Mouse (Mus musculus): ENCODE measurements at regions not wholly inside any gene's neighbourhood (a gene's known extent, or its start where the extent isn't known, plus 50 kb on each side); places are given as distances from the start of the nearest gene placed in this dataset.

GRCm38 (mm10) chr12:35724132-35724531 lies 189.3 kb upstream of the Ahr start:
- ATAC-seq (ENCODE audit: low TSS enrichment): no peak

GRCm38 (mm10) chr12:35712671-35713070 lies 177.8 kb upstream of the Ahr start:
- no peak for ATAC-seq (ENCODE audit: low TSS enrichment)

- ATAC-seq (ENCODE audit: low TSS enrichment): no peak
Observed at GRCm38 (mm10) chr12:35711549-35712070, 176.8 kb upstream of the Ahr start.

- no peak for ATAC-seq (ENCODE audit: low TSS enrichment)
Observed at GRCm38 (mm10) chr12:35710323-35710722, 175.5 kb upstream of the Ahr start.

GRCm38 (mm10) chr12:35703479-35703878 lies 168.6 kb upstream of the Ahr start:
- no peak for ATAC-seq (ENCODE audit: low TSS enrichment)

GRCm38 (mm10) chr12:35702674-35703073 lies 167.8 kb upstream of the Ahr start:
- no peak for ATAC-seq (ENCODE audit: low TSS enrichment)

- no peak for ATAC-seq (ENCODE audit: low TSS enrichment)
Observed at GRCm38 (mm10) chr12:35694253-35694652, 159.4 kb upstream of the Ahr start.

- ATAC-seq (ENCODE audit: low TSS enrichment): no peak
Observed at GRCm38 (mm10) chr12:35690914-35691313, 156.1 kb upstream of the Ahr start.

- no peak for ATAC-seq (ENCODE audit: low TSS enrichment)
Observed at GRCm38 (mm10) chr12:35686231-35686630, 151.4 kb upstream of the Ahr start.

- ATAC-seq (ENCODE audit: low TSS enrichment): no peak
Observed at GRCm38 (mm10) chr12:35685189-35685588, 150.4 kb upstream of the Ahr start.

- no peak for ATAC-seq (ENCODE audit: low TSS enrichment)
Observed at GRCm38 (mm10) chr12:35681864-35682449, 147.1 kb upstream of the Ahr start.

GRCm38 (mm10) chr12:35679903-35680302 lies 145.1 kb upstream of the Ahr start:
- ATAC-seq (ENCODE audit: low TSS enrichment): no peak

GRCm38 (mm10) chr12:35679025-35679424 lies 144.2 kb upstream of the Ahr start:
- no peak for ATAC-seq (ENCODE audit: low TSS enrichment)

GRCm38 (mm10) chr12:35674487-35674886 lies 139.6 kb upstream of the Ahr start:
- ATAC-seq (ENCODE audit: low TSS enrichment): peak; percentile 41; the same call in 1 of the 2 replicates

GRCm38 (mm10) chr12:35670980-35671379 lies 136.1 kb upstream of the Ahr start:
- ATAC-seq (ENCODE audit: low TSS enrichment): no peak

GRCm38 (mm10) chr12:35668716-35669115 lies 133.9 kb upstream of the Ahr start:
- ATAC-seq (ENCODE audit: low TSS enrichment): no peak

- ATAC-seq (ENCODE audit: low TSS enrichment): no peak
Observed at GRCm38 (mm10) chr12:35667705-35668104, 132.9 kb upstream of the Ahr start.

- ATAC-seq (ENCODE audit: low TSS enrichment): no peak
Observed at GRCm38 (mm10) chr12:35667218-35667617, 132.4 kb upstream of the Ahr start.

GRCm38 (mm10) chr12:35666062-35666461 lies 131.2 kb upstream of the Ahr start:
- no peak for ATAC-seq (ENCODE audit: low TSS enrichment)

GRCm38 (mm10) chr12:35663062-35663461 lies 128.2 kb upstream of the Ahr start:
- no peak for ATAC-seq (ENCODE audit: low TSS enrichment)

- no peak for ATAC-seq (ENCODE audit: low TSS enrichment)
Observed at GRCm38 (mm10) chr12:35656563-35656962, 121.7 kb upstream of the Ahr start.

GRCm38 (mm10) chr12:35649772-35650171 lies 114.9 kb upstream of the Ahr start:
- ATAC-seq (ENCODE audit: low TSS enrichment): no peak

- no peak for ATAC-seq (ENCODE audit: low TSS enrichment)
Observed at GRCm38 (mm10) chr12:35642473-35642872, 107.6 kb upstream of the Ahr start.

GRCm38 (mm10) chr12:35641741-35642140 lies 106.9 kb upstream of the Ahr start:
- no peak for ATAC-seq (ENCODE audit: low TSS enrichment)
